Mouse (Mus musculus) right cerebral cortex, postnatal 25 days (tissue): ENCODE results near the gene Tcf12.

Source experiments
- DNase-seq: peaks from one replicate; pipeline ENCODE4 v3.0.0; 2022

Tcf12 gene

DNA sequence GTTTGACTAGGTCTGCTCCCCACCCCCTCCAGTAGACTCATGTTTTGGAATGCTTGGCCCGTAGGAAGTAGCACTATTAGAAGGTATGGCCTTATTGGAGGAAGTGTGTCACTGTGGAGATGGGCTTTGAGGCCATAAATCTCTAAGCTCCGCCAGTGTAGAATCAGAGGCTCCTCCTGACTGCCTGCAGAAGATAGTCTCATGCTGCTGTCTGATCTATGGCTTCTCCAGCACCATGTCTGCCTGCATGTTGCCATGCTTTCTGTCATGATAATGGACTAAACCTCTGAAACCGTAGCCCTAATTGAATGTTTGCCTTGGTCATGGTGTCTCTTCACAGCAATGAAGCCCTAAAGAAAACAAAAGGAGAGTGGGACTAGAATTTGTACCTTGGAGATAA lies 26.7 kb downstream of the Tcf12 start:
- DNase-seq, result no peak

DNA sequence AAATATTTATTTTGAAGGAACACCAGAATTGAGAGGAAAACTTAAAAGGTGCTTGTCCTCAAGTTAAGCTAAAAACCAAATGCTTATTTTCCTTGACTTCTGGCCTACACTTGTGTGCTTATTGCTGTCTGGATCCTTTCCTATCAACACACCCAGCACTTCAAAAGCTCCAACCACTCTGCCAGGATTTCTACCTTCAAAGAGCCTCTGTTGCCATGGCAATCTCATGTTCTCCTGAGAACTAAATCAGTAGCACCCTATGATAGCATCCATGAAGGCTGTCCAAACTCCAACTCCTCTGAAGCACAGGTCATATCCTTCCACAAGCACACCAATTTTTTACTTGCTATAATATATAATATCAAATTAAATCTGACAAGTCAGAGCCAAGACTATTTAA lies 27.5 kb downstream of the Tcf12 start:
- DNase-seq, result no peak

DNA sequence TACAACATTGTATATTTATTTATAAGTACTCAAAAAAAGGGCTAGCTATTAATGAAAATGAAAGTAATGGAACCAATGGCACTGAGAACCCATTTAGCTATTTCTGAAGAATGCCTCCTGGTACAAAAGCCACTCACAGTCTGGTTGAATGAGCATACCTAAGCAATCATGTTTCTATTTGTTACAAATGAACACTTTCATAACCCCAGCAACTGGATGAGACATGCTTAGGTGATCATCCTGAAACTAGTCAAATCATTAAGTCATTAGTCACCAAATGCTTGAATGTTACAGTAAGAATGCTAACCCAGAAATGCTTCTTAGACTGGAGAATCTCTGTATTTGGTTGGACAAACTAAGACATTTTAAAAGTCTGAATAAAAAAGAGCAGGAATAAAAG lies 35.5 kb downstream of the Tcf12 start:
- no peak for DNase-seq

DNA sequence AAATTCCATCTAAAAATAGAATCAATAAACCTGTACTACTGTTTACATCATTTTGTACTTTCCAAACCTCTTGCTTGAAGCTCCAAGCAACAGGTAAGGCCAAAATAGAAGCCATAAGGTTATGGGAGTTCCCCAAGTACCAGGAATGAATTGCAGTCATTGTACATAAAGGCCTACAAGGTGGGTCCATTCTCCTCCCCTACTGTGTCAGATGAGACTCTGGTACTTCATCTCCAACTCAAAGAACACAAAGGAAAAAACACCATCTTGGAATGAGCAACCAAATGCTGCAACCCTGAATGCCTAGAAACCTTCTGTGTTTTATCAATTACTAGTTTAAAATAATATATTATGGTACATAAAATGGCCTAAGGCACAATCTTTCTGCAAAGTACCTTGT lies 45.5 kb downstream of the Tcf12 start:
- DNase-seq, result no peak

DNA sequence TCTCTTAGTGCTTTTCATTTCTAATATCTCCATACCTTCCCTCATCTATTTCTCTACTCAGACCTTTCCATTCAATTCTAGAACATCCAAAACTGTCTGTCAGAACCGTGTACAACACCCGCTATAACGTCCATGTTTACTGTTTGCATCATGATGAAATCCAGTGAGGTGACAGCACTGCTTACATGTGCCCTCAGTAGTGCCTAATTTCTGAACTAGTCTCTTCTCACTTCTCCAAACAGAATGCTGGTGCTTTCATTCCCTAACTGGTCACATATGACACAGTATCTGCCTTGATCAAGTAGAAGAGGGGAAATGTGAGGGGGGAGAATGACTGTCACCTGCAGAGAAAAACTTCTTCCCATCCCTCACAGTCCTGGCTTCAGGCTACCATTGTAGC lies 58.5 kb downstream of the Tcf12 start:
- no peak for DNase-seq

DNA sequence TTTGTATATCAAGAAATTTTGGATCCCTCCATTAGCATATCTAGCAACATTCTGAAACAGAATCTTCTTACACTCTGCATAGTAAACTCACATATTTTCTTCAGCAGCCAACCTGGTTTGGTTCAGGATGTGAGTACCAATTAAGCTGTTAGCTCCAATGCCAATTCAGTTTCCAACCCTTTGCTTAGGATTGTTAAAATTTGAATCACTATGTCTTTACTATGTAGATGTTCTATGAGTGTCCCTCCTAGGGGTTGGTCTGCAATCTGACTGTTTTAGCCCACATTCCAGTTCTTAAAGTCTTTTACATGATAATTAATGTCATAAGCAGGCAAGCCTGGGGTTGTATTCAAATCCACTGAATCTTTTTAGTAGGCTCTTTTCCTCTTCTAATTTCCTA lies 71.5 kb downstream of the Tcf12 start:
- DNase-seq, result no peak

DNA sequence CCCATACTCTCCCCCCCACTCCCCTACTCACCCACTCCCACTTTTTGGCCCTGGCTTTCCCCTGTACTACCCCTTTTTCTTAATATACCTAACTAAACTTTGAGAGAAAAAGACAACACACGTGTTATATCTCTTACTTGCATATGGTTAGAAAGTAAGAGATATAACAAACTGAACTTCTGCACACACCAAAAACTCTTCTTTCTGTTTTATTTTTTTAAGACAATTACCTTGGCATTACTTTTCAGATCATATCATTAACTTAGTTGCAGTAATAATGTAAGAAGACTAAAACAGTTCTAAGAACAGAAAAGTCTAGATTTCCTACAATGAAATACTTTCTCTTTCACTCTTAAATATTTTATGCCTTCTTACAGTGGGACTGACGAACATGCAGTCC lies 72.3 kb downstream of the Tcf12 start:
- no peak for DNase-seq

DNA sequence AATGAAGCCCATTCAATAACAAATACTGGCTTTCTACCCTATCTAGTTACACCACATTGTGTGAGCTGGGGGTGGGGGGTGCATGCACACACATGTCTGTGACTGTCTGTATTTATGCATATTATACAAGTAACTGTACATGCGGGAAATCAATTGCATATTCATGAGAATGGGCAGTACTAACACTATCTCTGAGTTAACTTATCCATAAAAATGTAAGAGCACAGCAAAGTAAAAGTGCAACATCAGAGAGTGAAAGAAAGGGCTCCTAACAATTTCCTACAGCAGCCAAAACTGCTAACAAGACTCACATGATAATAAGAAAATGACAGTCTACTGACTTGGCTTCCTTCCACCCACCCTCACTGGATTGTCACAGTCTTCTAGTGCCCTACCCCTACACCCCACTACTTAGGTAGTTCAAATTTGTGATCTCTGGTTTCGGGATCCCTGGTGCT lies 74.6 kb downstream of the Tcf12 start:
- no peak for DNase-seq

DNA sequence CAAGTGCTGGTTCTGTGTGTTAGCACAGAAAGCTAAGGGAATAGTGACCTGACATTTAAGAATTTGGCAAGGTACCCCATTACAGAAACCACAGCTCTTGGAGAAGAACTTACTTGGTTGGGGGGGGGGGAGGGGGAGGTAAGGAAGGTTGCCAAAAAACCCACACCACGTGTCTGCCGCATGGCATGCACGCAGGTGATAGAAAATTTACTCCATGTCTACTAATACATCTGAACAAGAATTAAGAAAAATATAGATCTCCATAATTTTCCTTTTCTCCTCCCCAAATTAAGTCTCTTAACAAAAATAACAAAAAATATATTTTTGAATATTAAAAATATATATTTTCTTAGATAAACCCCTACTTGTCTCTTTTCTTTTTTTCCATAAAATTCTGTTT lies 75.4 kb downstream of the Tcf12 start:
- no peak for DNase-seq

DNA sequence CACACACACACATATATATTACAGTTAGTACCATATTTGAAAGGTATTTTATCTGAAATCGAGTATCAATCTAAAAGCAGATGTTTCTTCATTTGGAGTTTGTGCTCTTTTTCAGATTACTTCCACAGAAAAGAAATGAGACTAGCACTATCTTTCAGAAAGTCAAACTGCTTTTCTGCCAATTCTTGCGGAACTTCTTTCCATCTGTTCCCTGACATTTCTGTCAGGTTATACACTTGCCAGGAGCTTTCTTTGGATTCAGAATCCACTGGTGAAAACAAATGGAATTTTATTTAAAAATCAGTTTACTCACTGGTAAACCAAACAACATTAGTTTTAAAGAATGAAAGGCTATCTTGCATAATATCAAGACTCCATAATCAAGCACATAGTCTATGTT lies 78.4 kb downstream of the Tcf12 start:
- DNase-seq, result no peak

DNA sequence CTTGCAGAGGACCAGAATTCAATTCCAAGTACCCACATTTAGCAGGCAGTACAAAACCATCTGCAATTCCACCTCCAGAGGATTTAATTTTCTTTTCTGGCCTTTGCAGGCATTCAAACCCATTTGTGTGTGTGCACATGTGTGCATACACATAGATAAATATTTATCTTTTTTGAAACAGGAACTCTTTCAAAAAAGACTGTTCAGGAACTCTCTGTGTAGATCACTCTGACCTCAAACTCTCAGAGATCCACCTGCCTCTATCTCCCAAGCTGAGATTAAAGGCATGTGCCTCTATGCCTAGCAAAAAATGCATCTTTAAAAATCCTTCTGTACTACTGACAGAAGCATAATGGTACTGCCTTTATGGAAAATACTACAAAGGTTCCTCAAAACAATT lies 81.4 kb downstream of the Tcf12 start:
- DNase-seq, result no peak

DNA sequence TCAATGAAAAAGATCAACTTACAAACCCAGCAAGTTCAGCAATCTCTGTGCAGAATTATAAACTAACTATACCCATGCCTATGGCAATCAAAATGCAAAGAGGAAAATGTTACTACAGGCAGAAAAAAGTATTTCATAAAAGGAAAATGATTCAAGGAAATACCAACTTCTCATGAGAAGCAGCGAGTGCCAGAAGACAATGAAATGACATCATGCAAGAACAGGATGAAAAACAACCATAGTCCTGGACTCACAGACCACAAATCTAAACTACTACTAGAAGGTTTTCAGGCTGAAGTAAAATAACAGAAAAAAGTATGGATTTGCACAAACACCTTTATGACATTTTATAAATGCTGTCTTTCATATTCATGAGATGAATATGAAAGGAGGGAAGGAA lies 82.1 kb downstream of the Tcf12 start:
- DNase-seq, result no peak

DNA sequence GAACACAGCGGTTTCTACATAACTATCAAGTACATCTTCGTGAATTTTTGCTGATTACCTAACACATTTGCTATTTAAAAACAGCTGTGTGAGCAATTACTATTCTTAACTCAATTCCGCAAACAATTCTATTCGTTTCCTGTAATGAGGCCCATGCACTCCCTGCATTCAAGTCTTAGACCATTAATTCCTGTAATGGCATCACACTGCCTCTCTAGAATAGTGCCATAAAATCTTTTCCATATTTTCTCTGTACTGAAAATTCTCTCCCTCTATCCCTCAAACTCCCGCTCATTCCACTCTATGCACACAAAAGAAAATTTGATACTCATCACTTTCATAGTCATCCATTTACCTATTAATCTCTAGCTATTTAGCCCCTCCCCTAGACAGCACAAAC lies 88.4 kb downstream of the Tcf12 start:
- DNase-seq, result no peak

DNA sequence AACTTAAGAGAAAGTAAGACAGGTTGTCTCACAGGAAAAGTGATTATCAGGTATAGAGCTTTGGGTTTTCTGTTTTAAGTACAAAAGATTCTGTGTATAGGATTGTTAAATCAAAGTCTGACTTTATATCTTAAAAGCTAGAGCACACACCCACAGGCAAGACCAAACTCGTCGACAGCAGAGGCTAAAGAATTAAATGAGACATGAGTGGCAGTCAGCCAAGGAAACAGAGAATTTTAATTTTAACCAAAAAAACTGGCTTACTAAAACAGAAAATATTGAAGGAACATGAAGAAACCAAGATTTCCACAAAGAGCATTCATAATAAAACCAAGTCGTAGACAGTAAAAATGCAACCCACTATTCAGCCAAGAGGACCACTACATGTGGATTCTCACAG lies 90.2 kb downstream of the Tcf12 start:
- DNase-seq, result no peak

DNA sequence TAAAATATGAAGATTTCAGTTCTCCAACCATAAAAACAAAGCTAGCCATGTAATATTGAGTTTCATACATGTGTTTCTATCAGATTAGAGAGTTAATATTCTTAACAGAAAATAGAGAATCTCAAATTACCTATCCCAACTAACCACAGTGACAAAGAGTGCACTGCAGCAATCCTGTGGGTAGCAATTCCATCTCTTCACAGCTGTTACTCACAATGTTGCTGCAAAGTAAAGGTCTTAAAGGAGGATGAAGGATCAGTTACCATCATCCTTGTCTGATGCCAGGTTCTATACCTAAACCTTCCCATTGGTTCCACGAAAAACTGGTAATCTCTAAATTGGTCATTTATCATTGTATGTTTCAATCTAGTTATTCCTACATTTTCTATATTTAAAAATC lies 95.7 kb downstream of the Tcf12 start:
- no peak for DNase-seq

DNA sequence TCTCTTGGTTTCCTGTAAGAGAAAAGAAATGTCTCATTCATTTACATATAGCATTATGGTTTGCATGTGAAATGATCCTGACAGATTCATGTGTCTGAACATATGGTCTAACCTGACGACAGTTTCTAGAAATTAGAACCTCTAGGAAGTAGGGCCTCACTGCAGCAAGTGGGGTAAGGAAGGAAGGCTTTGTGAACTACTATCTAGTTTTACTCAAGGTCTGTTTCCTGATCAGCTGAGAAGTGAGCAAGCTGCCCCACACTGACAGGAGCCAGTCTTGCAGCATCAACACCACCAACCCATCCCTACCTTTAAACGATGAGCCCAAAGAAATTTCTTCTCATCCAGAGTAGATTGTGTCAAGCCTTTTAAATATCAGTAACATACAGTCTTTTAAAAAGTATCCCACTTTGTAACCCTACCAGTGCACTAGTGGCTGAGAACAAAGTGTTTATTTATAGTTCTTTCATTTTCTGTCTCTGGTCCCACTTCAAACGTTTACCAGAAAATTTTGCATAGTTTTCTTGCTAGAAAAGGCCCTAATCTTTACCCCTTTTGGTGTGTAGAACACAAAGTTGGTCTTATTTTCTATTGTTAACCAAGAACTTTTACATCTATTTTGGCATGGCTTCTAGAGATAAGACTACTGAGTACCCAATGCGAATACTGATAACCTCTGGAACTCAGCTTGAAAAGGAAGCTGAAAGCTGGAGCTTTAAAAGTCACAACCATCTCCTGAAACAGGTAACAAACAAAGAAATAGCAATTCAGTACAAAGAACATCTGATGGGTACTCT lies 96.9 kb downstream of the Tcf12 start:
- DNase-seq, result no peak

DNA sequence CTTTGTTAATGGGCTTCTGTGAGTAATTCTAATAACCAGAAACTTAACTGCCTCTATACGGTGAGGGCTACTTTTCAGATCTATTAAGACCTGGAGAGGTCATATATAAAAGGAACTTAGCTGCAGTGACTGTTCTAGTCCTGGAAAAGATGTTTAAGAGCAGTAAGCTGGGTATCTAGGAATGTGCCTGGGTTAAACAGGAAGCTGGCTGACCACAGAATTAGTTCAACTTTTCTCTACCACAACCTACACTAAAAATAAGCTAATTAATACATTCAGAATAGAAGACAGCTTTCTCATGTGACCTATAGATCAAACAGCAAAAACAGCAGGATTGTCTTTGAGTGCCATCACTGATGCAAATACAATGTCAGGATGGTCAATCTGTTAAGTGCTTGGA lies 98.1 kb downstream of the Tcf12 start:
- DNase-seq, result no peak

DNA sequence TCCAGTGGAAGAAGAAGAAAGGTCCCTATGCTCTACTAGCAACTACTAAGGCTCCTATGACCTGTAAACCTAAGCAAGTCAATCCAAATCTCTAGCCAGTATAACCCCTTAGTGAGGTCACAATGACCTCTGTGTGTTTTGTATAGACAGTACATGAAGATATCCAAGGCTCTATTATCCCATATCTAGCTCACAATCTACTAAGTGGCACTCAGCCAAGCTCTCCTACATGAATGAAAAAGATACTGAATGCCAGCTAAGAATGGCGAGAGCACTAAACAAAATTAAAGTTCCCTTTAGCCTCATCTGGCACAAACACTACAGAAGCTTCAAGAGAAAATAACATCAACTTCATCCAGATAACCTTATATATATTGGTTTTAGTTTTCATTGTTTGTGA lies 103.0 kb downstream of the Tcf12 start:
- DNase-seq, result no peak

DNA sequence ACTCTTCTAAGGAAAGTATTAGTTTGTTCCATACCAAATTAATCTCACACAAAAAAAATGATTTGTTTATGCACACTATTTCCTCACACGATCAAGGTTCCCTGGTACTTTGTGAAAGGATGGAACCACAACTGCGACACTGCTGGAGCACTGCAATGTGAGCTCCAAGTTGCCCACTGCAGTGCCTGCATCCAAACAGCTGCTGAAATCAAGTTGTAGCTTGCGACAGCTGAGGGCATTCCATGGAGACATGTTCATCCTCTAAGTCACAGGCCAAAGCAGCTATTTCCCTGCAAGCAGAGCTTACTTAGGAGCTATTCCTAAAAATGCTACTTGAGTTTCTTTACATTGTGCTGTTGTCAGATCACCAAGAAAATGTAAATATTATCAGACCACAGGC lies 120.5 kb downstream of the Tcf12 start:
- no peak for DNase-seq

DNA sequence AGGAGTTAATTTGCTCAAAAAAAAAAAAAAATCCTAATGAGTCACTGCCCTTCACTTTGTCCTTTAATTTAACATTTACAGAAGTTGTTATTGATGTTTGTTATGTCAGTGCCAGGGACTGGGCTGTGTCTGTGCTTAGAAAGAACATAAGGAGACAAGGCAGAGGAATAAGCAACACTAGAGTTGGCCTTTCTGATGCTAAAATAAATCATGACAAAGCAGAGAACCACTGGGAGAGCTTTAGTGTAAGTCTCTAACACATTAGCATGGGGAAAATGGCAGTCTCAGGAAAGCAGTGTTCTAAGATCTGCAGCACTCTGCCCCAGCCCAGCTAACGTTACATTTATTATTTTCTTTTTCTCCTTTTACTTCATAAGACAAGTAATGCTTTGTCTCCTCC lies 121.3 kb downstream of the Tcf12 start:
- DNase-seq, result no peak

DNA sequence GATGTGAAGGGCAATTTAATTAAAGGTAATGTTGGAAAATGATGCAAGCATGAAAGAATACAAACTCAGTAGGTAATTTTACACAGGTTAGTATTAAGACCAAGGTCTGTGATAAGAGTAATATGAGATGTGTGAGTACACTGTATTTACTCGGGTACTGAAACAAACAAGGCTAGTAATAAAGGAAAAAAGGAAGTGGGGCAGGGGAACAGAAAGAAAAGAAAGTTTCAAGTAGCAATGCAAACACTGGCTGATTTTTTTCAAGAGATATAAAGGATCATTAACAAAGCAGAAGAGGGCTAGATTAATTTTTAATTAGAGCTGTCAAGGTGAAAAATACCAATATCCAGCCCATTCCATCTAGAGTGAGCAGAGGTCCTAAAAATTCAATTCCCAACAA lies 122.0 kb downstream of the Tcf12 start:
- no peak for DNase-seq

DNA sequence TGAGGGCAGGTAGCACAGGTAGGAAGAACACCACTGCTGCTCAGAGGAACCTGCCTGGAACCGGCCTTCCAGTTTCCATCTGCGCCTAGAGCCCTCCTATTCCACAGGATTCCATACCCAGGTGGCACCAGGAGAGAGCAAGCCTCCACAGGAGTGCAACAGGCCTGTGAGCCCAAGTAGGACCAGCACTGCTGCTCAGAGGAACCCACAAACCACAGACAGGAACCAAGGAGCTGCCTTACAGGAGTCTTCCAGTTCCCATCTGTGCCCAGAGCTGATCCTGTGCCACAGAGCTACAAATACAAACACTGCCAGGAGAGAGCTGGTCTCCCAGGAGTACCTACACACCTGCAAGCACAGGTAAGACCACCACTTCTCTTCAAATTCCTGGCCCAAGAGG lies 125.0 kb downstream of the Tcf12 start:
- no peak for DNase-seq

DNA sequence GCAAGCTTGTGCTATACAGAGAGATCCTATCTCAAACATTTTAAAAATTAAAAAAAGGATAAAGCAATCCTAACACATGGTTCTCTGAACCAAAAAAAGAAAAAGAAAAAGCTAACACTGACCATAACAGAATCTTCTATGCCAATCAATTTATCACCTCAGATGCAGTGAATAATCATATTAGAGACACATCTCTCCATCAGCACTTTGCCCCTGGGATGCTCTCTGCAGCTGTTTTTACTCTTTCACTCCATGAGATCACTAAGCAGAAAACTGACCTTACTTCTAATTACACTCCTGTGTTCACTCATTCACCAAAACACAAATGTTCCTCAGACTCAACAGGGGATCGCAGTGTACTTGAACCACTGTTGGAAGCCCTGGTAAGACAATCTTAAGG lies 128.8 kb downstream of the Tcf12 start:
- no peak for DNase-seq

DNA sequence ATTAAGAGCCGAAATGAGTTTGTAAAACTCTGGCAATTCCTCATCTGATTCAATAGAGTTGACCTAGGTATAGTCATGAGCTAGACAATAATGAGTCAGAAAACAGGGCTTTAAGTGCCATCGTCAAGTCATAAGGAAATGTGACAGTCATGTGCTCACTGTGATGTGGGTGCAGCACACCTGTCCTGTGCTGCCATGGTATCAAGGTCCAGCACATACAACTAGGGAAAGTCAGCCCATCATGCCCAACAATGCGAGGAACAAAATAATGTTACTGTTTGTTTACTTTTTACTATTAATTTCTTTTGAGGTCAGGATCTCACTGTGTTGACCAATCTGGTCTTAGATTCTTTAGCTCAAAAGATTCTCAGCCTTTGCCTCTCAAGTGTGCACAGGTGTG lies 130.6 kb downstream of the Tcf12 start:
- DNase-seq, result no peak

DNA sequence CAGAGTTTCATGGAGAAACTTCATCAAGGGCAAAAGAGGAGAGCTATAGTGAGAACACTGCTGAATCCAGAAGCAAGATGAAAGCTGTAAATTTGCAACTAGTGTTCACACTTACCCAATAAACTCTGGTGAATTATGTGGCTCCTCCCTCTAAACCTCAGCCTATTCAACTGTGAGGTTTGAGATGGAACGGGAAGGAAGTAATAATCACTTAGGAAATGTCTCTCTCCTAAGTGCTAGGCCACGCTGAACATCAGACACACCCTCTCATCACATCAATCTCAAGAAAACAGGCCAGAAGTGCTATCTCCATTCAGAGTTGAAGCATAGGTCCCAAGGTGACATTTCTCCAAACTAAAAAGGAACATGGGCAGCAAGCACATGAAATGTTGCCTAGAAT lies 131.1 kb downstream of the Tcf12 start:
- DNase-seq, result no peak

DNA sequence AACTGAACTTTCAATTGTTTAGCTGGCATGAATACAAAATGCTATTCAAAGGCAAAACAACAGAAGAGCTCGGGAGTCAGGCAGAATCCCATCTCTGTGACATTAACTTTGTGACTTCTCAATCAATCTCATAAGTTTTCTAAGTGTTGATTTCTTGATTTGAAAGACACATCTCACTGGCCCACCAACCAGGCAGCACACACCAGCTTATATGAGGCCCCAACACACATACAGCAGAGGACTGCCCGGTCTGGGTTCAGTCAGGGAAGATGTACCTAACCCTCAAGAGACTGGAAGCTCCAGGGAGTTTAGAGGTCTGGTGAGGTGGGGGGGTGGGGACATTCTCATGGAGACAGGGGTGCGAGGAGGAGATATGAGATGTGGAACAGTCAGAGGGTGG lies 132.8 kb downstream of the Tcf12 start:
- DNase-seq, result no peak
